12 mouse cellular contexts compared by ENCODE assay signal in genomic region chr2:27916316-27916715, GRCm38 (mm10). TPM values are rescaled to one million over a fixed set of nuclear protein-coding genes. Genes with fewer than 3 reads are reported as not detected.
A peak's percentile ranks its signal among the peaks of the same experiment; 100 is the strongest.
DNase-seq lines count a peak whose midpoint lies in the region; ATAC-seq and TF ChIP-seq lines count a peak whose summit lies in the region.
"Had no signal": no experiment of that assay in that cellular context is flagged by ENCODE, and none has a peak within 500 bp of the region (broad histone marks: within the 10 kb centered on the region; RNA-seq: fewer than 3 reads in every experiment).

No protein-coding gene starts in this region.

- H3K4me2 ChIP-seq in lung, embryonic 16.5 days (ENCODE audit: low read depth, low read length): no peak overlapping the region
- H3K4me2 ChIP-seq in heart, embryonic 12.5 days: no peak overlapping the region
- H3K4me2 ChIP-seq in stomach, embryonic 14.5 days (replicated peaks; ENCODE audit: low read depth, low read length): no peak overlapping the region
- no peak overlapping the region for H3K4me2 ChIP-seq in forebrain, embryonic 12.5 days
- no peak overlapping the region for H3K4me2 ChIP-seq in hindbrain, postnatal 0 days (ENCODE audit: low read depth, low read length)
- H3K4me2 ChIP-seq: forebrain, embryonic 15.5 days; liver, embryonic 15.5 days; midbrain, embryonic 13.5 days had no signal

- no peak for TF ChIP-seq CTCF in hindbrain, postnatal 0 days (IDR thresholded peaks at IDR 0.05; ENCODE audit: low read depth)

- H3K4me3 ChIP-seq in lung, embryonic 16.5 days (ENCODE audit: low read length): no peak overlapping the region
- H3K4me3 ChIP-seq in heart, embryonic 12.5 days: no peak overlapping the region
- no peak overlapping the region for H3K4me3 ChIP-seq in stomach, embryonic 14.5 days (ENCODE audit: low read depth, low read length)
- no peak overlapping the region for H3K4me3 ChIP-seq in forebrain, embryonic 12.5 days (replicated peaks)
- no peak overlapping the region for H3K4me3 ChIP-seq in hindbrain, postnatal 0 days (ENCODE audit: low read length)
- H3K4me3 ChIP-seq: forebrain, embryonic 15.5 days; liver, embryonic 15.5 days; midbrain, embryonic 13.5 days had no signal

- H3K36me3 ChIP-seq in lung, embryonic 16.5 days (ENCODE audit: control insufficient read depth, insufficient read depth, low read length): no peaks in the 10 kb centered on the region
- no peaks in the 10 kb centered on the region for H3K36me3 ChIP-seq in heart, embryonic 12.5 days
- no peaks in the 10 kb centered on the region for H3K36me3 ChIP-seq in stomach, embryonic 14.5 days (ENCODE audit: control insufficient read depth, insufficient read depth, low read length)
- H3K36me3 ChIP-seq in forebrain, embryonic 12.5 days (replicated peaks): no peaks in the 10 kb centered on the region
- no peaks in the 10 kb centered on the region for H3K36me3 ChIP-seq in hindbrain, postnatal 0 days (ENCODE audit: insufficient read depth, low read length)
- H3K36me3 ChIP-seq: forebrain, embryonic 15.5 days; liver, embryonic 15.5 days; midbrain, embryonic 13.5 days had no signal

- peaks cover 9% of the 10 kb centered on the region for H3K4me1 ChIP-seq in lung, embryonic 16.5 days (replicated peaks; ENCODE audit: control insufficient read depth, insufficient read depth, low read length)
- peaks cover 60% of the 10 kb centered on the region for H3K4me1 ChIP-seq in heart, embryonic 12.5 days (replicated peaks)
- H3K4me1 ChIP-seq in stomach, embryonic 14.5 days (ENCODE audit: control insufficient read depth, insufficient read depth, low read length): 0 out of 2 replicates have a peak, but pooled peaks cover 4% of the 10 kb centered on the region
- H3K4me1 ChIP-seq in forebrain, embryonic 12.5 days: 0 out of 2 replicates have a peak, but pooled peaks cover 2% of the 10 kb centered on the region
- H3K4me1 ChIP-seq in hindbrain, postnatal 0 days (ENCODE audit: insufficient read depth, low read length): no peaks in the 10 kb centered on the region
- H3K4me1 ChIP-seq: forebrain, embryonic 15.5 days; midbrain, embryonic 13.5 days had no signal

- 0 out of 2 replicates have a peak, but pooled peaks have one; percentile 26 for ATAC-seq in lung, embryonic 16.5 days (ENCODE audit: low read depth)
- ATAC-seq in heart, embryonic 12.5 days (ENCODE audit: insufficient number of reproducible peaks, low FRiP score): peak; percentile 59
- ATAC-seq in stomach, embryonic 14.5 days (ENCODE audit: insufficient number of reproducible peaks, insufficient read depth, low FRiP score, low read depth): 0 out of 2 replicates have a peak, but pooled peaks have one; percentile 57
- no peak for ATAC-seq in forebrain, embryonic 12.5 days (ENCODE audit: low FRiP score)
- no peak for ATAC-seq in hindbrain, postnatal 0 days
- ATAC-seq: forebrain, embryonic 15.5 days; midbrain, embryonic 13.5 days had no signal

- no peak overlapping the region for H3K27ac ChIP-seq in lung, embryonic 16.5 days (ENCODE audit: low read length)
- H3K27ac ChIP-seq in heart, embryonic 12.5 days (ENCODE audit: poor library complexity, severe bottlenecking): peak overlapping the region; percentile 48
- H3K27ac ChIP-seq in stomach, embryonic 14.5 days (ENCODE audit: low read length): no peak overlapping the region
- no peak overlapping the region for H3K27ac ChIP-seq in forebrain, embryonic 12.5 days
- no peak overlapping the region for H3K27ac ChIP-seq in hindbrain, postnatal 0 days
- H3K27ac ChIP-seq: forebrain, embryonic 15.5 days; kidney, postnatal 0 days; liver, embryonic 15.5 days; midbrain, embryonic 13.5 days had no signal

- DNase-seq in lung, postnatal 36 days: no peak
- peak; percentile 45 to 50 for DNase-seq in adrenal gland, adult 18-20 months (ENCODE audit: low spot score in 2 of 2)
- no peak for DNase-seq in hindbrain, postnatal 0 days (ENCODE audit: low spot score)
- no peak for DNase-seq in liver

- H3K9ac ChIP-seq in lung, embryonic 16.5 days (ENCODE audit: low read length): no peak overlapping the region
- no peak overlapping the region; the same call in 1 of the 2 replicates for H3K9ac ChIP-seq in heart, embryonic 12.5 days
- no peak overlapping the region for H3K9ac ChIP-seq in stomach, embryonic 14.5 days (replicated peaks; ENCODE audit: low read depth, low read length)
- H3K9ac ChIP-seq in forebrain, embryonic 12.5 days: no peak overlapping the region
- H3K9ac ChIP-seq in hindbrain, postnatal 0 days (replicated peaks; ENCODE audit: low read length): no peak overlapping the region
- H3K9ac ChIP-seq: forebrain, embryonic 15.5 days; liver, embryonic 15.5 days; midbrain, embryonic 13.5 days had no signal

- H3K27me3 ChIP-seq in lung, embryonic 16.5 days (ENCODE audit: control insufficient read depth, insufficient read depth, low read depth, low read length): no peaks in the 10 kb centered on the region
- H3K27me3 ChIP-seq in heart, embryonic 12.5 days (replicated peaks): no peaks in the 10 kb centered on the region
- no peaks in the 10 kb centered on the region for H3K27me3 ChIP-seq in stomach, embryonic 14.5 days (ENCODE audit: control insufficient read depth, insufficient read depth, low read length)
- no peaks in the 10 kb centered on the region for H3K27me3 ChIP-seq in forebrain, embryonic 12.5 days
- H3K27me3 ChIP-seq in hindbrain, postnatal 0 days (ENCODE audit: insufficient read depth, low read length): no peaks in the 10 kb centered on the region
- H3K27me3 ChIP-seq: forebrain, embryonic 15.5 days; liver, embryonic 15.5 days; midbrain, embryonic 13.5 days had no signal

- no peaks in the 10 kb centered on the region for H3K9me3 ChIP-seq in lung, embryonic 16.5 days (ENCODE audit: control insufficient read depth, low read length)
- H3K9me3 ChIP-seq in heart, embryonic 12.5 days (replicated peaks): no peaks in the 10 kb centered on the region
- no peaks in the 10 kb centered on the region for H3K9me3 ChIP-seq in stomach, embryonic 14.5 days (ENCODE audit: control insufficient read depth, low read depth, low read length)
- H3K9me3 ChIP-seq in forebrain, embryonic 12.5 days: no peaks in the 10 kb centered on the region
- H3K9me3 ChIP-seq in hindbrain, postnatal 0 days (ENCODE audit: low read length): no peaks in the 10 kb centered on the region
- H3K9me3 ChIP-seq: forebrain, embryonic 15.5 days; liver, embryonic 15.5 days; midbrain, embryonic 13.5 days had no signal

- WGBS in lung, embryonic 16.5 days: 23% methylated on average over 2 of the region's 2 CpGs
- WGBS in heart, embryonic 12.5 days: 17% methylated on average over 2 of the region's 2 CpGs
- WGBS in stomach, embryonic 14.5 days: 39% methylated on average over 2 of the region's 2 CpGs
- WGBS in forebrain, embryonic 12.5 days: 53% methylated on average over 2 of the region's 2 CpGs
- WGBS in hindbrain, postnatal 0 days: 45% methylated on average over 2 of the region's 2 CpGs

RNA-seq across cellular contexts. Expression of gene Col5a1, which starts 30.1 kb away (rescaled TPM):
- 66.2 and 69.5 TPM in 2 replicates for polyA plus RNA-seq in lung, embryonic 16.5 days (2015; fragmentation: Nextera tagmentation; extraction: Ambion mirVana)
- 10 to 100 TPM; 23.8 to 35.6 TPM for total RNA-seq in adrenal gland, adult 18-20 months (2021)
- polyA plus RNA-seq in heart, embryonic 12.5 days (2016; fragmentation: Nextera tagmentation; extraction: Ambion mirVana): 53.3 and 54.7 TPM in 2 replicates
- 160 and 167 TPM in 2 replicates for polyA plus RNA-seq in stomach, embryonic 14.5 days (2014; fragmentation: Nextera tagmentation; extraction: Ambion mirVana)
- polyA plus RNA-seq in forebrain, embryonic 12.5 days (2016; fragmentation: Nextera tagmentation; extraction: Ambion mirVana): 17.1 and 21.7 TPM in 2 replicates
- 23.6 and 25.9 TPM in 2 replicates for total RNA-seq in hindbrain, postnatal 0 days (2014; rRNA removed)
- 7.1 and 8.0 TPM in 2 replicates for polyA plus RNA-seq in hindbrain, postnatal 0 days (2015; fragmentation: Nextera tagmentation; extraction: Ambion mirVana)

Comparison
In these comparisons a context has a peak if more than half of its experiments do, and no peak if none do; other contexts are left out.
1. ATAC-seq: peak in lung, embryonic 16.5 days (single experiment), heart, embryonic 12.5 days (single experiment) and stomach, embryonic 14.5 days (single experiment); none in forebrain, embryonic 12.5 days (single experiment) and hindbrain, postnatal 0 days (single experiment).
2. DNase-seq: peak in adrenal gland, adult 18-20 months (2 of 2); none in lung, postnatal 36 days (single experiment), hindbrain, postnatal 0 days (single experiment) and liver (single experiment).